Mouse (Mus musculus): ENCODE data around the gene Plcb1.

Plcb1 gene

GRCm38 (mm10) chr2:134838185-134838584 lies 52.3 kb downstream of the Plcb1 start:
- DNase-seq (ENCODE audit: low spot score in 2 of 2) = no peak

- no peak for DNase-seq (ENCODE audit: low spot score in 2 of 2)
These were observed 53.0 kb downstream of the Plcb1 start for GRCm38 (mm10) chr2:134838888-134839287.

GRCm38 (mm10) chr2:134842883-134843282 lies 57.0 kb downstream of the Plcb1 start:
- DNase-seq (ENCODE audit: low spot score in 2 of 2) = no peak

GRCm38 (mm10) chr2:134844391-134845238 lies 58.7 kb downstream of the Plcb1 start:
- no peak for DNase-seq (ENCODE audit: low spot score in 2 of 2)

- DNase-seq (ENCODE audit: low spot score in 2 of 2) = no peak
These were observed 59.4 kb downstream of the Plcb1 start for GRCm38 (mm10) chr2:134845239-134845738.

GRCm38 (mm10) chr2:134846555-134846954 lies 60.7 kb downstream of the Plcb1 start:
- peak; percentile 35 to 65 for DNase-seq (ENCODE audit: low spot score in 2 of 2)

GRCm38 (mm10) chr2:134851189-134852171 lies 65.6 kb downstream of the Plcb1 start:
- DNase-seq (ENCODE audit: low spot score in 2 of 2) = no peak

- DNase-seq (ENCODE audit: low spot score in 2 of 2) = no peak
These were observed 70.4 kb downstream of the Plcb1 start for GRCm38 (mm10) chr2:134856239-134856638.

GRCm38 (mm10) chr2:134856691-134857090 lies 70.8 kb downstream of the Plcb1 start:
- DNase-seq (ENCODE audit: low spot score in 2 of 2) = no peak

GRCm38 (mm10) chr2:134864985-134865645 lies 79.2 kb downstream of the Plcb1 start:
- peak; percentile 63 to 68 for DNase-seq (ENCODE audit: low spot score in 2 of 2)

GRCm38 (mm10) chr2:134867381-134867780 lies 81.5 kb downstream of the Plcb1 start:
- no peak for DNase-seq (ENCODE audit: low spot score in 2 of 2)

GRCm38 (mm10) chr2:134871692-134872489 lies 86.0 kb downstream of the Plcb1 start:
- DNase-seq (ENCODE audit: low spot score in 2 of 2) = no peak

GRCm38 (mm10) chr2:134872490-134872781 lies 86.6 kb downstream of the Plcb1 start:
- no peak for DNase-seq (ENCODE audit: low spot score in 2 of 2)

- no peak for DNase-seq (ENCODE audit: low spot score in 2 of 2)
These were observed 91.3 kb downstream of the Plcb1 start for GRCm38 (mm10) chr2:134877148-134877547.

GRCm38 (mm10) chr2:134891207-134891606 lies 105.3 kb downstream of the Plcb1 start:
- DNase-seq (ENCODE audit: low spot score in 2 of 2) = no peak

GRCm38 (mm10) chr2:134894776-134895175 lies 108.9 kb downstream of the Plcb1 start:
- DNase-seq (ENCODE audit: low spot score in 2 of 2) = no peak

- no peak for DNase-seq (ENCODE audit: low spot score in 2 of 2)
These were observed 110.3 kb downstream of the Plcb1 start for GRCm38 (mm10) chr2:134896196-134896595.

GRCm38 (mm10) chr2:134897083-134897482 lies 111.2 kb downstream of the Plcb1 start:
- DNase-seq (ENCODE audit: low spot score in 2 of 2) = no peak

GRCm38 (mm10) chr2:134901521-134901920 lies 115.7 kb downstream of the Plcb1 start:
- no peak for DNase-seq (ENCODE audit: low spot score in 2 of 2)

- DNase-seq (ENCODE audit: low spot score in 2 of 2) = peak; percentile 53 to 60
These were observed 125.0 kb downstream of the Plcb1 start for GRCm38 (mm10) chr2:134910882-134911281.

- DNase-seq (ENCODE audit: low spot score in 2 of 2) = no peak
These were observed 125.5 kb downstream of the Plcb1 start for GRCm38 (mm10) chr2:134911360-134911759.
